Mouse (Mus musculus): ENCODE measurements at regions not wholly inside any gene's neighbourhood (a gene's known extent, or its start where the extent isn't known, plus 50 kb on each side); places are given as distances from the start of the nearest gene placed in this dataset.
"Not testable (repeated sequence)": the region's sequence is repeated elsewhere in the genome, so short reads cannot be mapped to it uniquely, and the experiment has no call there.

GRCm38 (mm10) chr3:44298166-44298565, 1080.0 kb upstream of the Pcdh10 start:
- not testable (repeated sequence) for DNase-seq (ENCODE audit: low read depth, low spot score)

GRCm38 (mm10) chr3:44301077-44301476, 1077.1 kb upstream of the Pcdh10 start:
- peak; percentile 3 for DNase-seq (ENCODE audit: low read depth, low spot score)

GRCm38 (mm10) chr3:44323205-44323604, 1055.0 kb upstream of the Pcdh10 start:
- DNase-seq (ENCODE audit: low read depth, low spot score): no peak
